Mouse (Mus musculus) intestine, postnatal 0 days (tissue): ENCODE results near the gene Haus7. TPM values are rescaled to one million over a fixed set of nuclear protein-coding genes. Genes with fewer than 3 reads are reported as not detected.

Experiments used
- ATAC-seq: fragments of 200-750 bp; cut with Nextera tagmentation; 2 replicates; pipeline ENCODE4 v1.8.0; 2017; ENCODE audit warnings: mild to moderate bottlenecking, moderate TSS enrichment, moderate library complexity
- H3K27ac ChIP-seq: fragments of 300-500 bp; sonication (generic); 2 replicates; pipeline ENCODE4 v1.5.1; 2014; ENCODE audit warnings: mild to moderate bottlenecking, low read depth, low read length, moderate library complexity
- H3K27me3 ChIP-seq: fragments of 300-500 bp; sonication (generic); replicated peaks from 2 replicates; pipeline ENCODE4 v1.6.1; 2014; ENCODE audit warnings: low read length, mixed read lengths; ENCODE audit not compliant: control insufficient read depth, insufficient read depth
- H3K36me3 ChIP-seq: fragments of 300-500 bp; sonication (generic); 2 replicates; pipeline ENCODE4 v1.6.1; 2014; ENCODE audit warnings: mild to moderate bottlenecking, moderate library complexity; ENCODE audit not compliant: control insufficient read depth, insufficient read depth
- H3K4me1 ChIP-seq: fragments of 300-500 bp; sonication (generic); replicated peaks from 2 replicates; pipeline ENCODE4 v1.6.1; 2014; ENCODE audit warnings: antibody characterized with exemption, low read length, mixed read lengths; ENCODE audit not compliant: control insufficient read depth, insufficient read depth
- H3K4me2 ChIP-seq: fragments of 300-500 bp; sonication (generic); replicated peaks from 2 replicates; pipeline ENCODE4 v1.6.1; 2014; ENCODE audit warnings: low read depth, mild to moderate bottlenecking, moderate library complexity
- H3K4me3 ChIP-seq: fragments of 300-500 bp; sonication (generic); 2 replicates; pipeline ENCODE4 v1.5.1; 2014; ENCODE audit warnings: low read depth, low read length
- H3K9ac ChIP-seq: fragments of 300-500 bp; sonication (generic); 2 replicates; pipeline ENCODE4 v1.6.1; 2014; ENCODE audit warnings: mild to moderate bottlenecking, low read depth, low read length
- H3K9me3 ChIP-seq: fragments of 300-500 bp; sonication (generic); 2 replicates; pipeline ENCODE4 v1.6.1; 2016; ENCODE audit warnings: mixed run types; ENCODE audit not compliant: control insufficient read depth
- CTCF ChIP-seq: sonication (generic); IDR thresholded peaks from 2 replicates; pipeline ENCODE4 v1.5.1; 2016; ENCODE audit warnings: low read depth, mild to moderate bottlenecking, control low read depth, antibody characterized with exemption, moderate library complexity
- WGBS: fragments of 180-500 bp; shearing (Covaris S2); extraction: QIAGEN DNeasy Blood & Tissue Kit; methylation state at CpG from one replicate; pipeline ENCODE4 v1.1.7; 2014; 5-methylcytosine and 5-hydroxymethylcytosine counted together
- polyA plus RNA-seq: library from polyadenylated mRNA; unstranded; fragments of >200 nt; fragmentation: Nextera tagmentation; extraction: Ambion mirVana; gene quantifications from 2 replicates; pipeline ENCODE4 v1.2.1, GENCODE M21; 2015

The Haus7 gene
- polyA plus RNA-seq, 1 experiment from 2014 or later, result 38.2 TPM

DNA sequence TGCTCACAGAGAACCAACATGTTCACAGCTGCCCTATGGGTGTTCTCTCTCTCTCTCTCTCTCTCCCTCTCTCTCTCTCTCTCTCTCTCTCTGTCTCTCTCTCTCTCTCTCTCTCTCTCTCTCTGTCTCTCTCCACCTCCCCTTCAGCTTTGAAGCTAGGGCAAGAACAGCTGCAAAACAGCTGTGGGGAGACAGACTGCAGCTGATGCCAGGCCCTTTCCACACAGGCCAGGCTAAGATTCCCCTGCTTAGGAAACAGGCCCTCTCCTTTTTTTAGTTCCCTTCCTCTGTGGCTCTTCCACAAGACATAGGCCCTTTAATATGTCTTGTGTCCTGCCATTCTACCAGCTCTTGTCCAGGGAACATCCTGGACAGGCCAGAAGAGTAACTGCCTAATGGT lies 20.8 kb upstream of the Haus7 start:
- H3K27me3 ChIP-seq, result no peaks in the 10 kb centered on the region
- no peak overlapping the region for H3K4me3 ChIP-seq
- no peaks in the 10 kb centered on the region for H3K36me3 ChIP-seq
- H3K4me1 ChIP-seq, result no peaks in the 10 kb centered on the region
- no peaks in the 10 kb centered on the region for H3K9me3 ChIP-seq
- H3K4me2 ChIP-seq, result no peak overlapping the region
- H3K27ac ChIP-seq, result no peak overlapping the region
- ATAC-seq, result no peak
- no peak for TF ChIP-seq CTCF
- H3K9ac ChIP-seq, result no peak overlapping the region

DNA sequence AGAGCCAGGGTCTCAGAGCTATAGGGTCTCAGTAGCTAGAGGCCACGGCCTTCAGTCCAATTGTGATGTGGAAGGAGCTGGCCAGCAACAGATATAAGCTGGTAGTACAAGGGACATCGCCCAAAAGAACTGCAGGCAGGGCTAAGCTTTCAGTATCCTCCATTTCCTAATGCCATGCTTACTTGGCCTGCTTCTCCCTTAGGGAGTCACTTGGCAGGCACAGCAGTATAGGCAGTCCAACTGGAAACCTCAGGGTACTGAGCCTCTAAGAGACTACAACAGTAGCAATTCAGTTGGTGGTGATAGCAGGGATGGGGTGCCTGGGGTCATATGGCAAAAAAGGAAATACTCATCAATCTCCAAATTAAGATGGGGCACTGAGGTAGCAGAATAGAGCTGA lies 18.7 kb upstream of the Haus7 start:
- TF ChIP-seq CTCF, result no peak
- WGBS, result 81% methylated on average over 2 of the region's 2 CpGs
- ATAC-seq, result no peak

DNA sequence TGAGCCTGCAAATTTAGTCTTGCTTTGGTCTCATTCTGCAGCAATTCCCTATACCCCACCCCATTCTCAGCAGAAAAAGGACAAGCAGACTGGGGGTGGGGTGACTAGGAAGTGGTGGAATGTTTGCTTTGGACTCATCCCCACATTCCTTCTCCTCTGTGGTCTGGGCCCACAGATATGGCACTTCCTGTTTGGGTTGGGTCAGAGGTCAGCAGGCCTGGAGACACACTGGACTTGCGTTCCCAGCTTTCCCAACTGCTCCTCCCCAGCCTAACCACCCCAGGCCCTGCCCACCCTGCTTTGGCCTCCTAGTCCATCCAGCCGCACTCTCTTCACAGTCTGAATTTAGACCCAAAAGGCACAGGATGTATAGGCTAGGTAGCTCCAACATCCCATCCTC lies 17.8 kb upstream of the Haus7 start:
- 0 out of 2 replicates have a peak, but pooled peaks have one; percentile 38 for ATAC-seq
- no peak for TF ChIP-seq CTCF

More for the DNA sequence above, 18.7 kb upstream of the Haus7 start:
- no peaks in the 10 kb centered on the region for H3K27me3 ChIP-seq
- no peaks in the 10 kb centered on the region for H3K4me1 ChIP-seq
- no peaks in the 10 kb centered on the region for H3K9me3 ChIP-seq
- H3K4me3 ChIP-seq, result no peak overlapping the region
- no peak overlapping the region for H3K4me2 ChIP-seq
- no peak overlapping the region for H3K27ac ChIP-seq
- no peaks in the 10 kb centered on the region for H3K36me3 ChIP-seq
- H3K9ac ChIP-seq, result no peak overlapping the region

DNA sequence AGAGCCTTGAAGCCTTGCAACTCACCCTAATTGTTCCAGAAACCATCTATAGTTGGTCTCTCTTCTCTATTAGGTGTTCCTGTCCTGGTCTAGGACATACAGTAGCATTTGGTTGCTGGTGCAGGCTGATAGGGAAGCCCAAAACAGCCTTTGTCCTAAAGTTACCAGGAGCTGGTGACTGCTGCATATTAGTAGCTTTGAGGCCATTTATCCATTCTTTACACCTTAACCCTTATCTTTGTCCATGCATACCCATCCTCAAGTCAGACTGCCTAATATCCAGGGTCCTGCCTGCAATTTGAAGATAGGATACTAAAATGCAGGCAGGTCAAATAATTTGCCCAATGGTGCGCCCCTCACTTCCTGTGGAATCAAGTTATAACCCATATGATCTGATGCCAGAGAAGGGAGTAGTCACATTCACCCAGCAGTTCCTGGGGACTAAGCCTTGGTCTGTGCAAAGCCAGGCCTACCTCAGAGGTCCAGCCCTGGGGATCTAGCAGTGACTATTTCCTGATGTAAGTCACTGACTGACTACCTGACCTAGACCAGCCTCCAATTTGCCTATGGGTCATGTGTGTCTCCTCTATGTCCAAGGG lies 16.9 kb upstream of the Haus7 start:
- WGBS, result 76% methylated on average over 1 of the region's 1 CpGs

More for the DNA sequence above, 17.8 kb upstream of the Haus7 start:
- Histone ChIP-seq H3K36me3 (no peaks in the 10 kb centered on the region), H3K4me3 (no peak overlapping the region), H3K9ac (no peak overlapping the region), H3K4me2 (no peak overlapping the region), H3K27me3 (no peaks in the 10 kb centered on the region), H3K4me1 (no peaks in the 10 kb centered on the region), H3K9me3 (no peaks in the 10 kb centered on the region), H3K27ac (no peak overlapping the region)
- 54% methylated on average over 2 of the region's 2 CpGs for WGBS

DNA sequence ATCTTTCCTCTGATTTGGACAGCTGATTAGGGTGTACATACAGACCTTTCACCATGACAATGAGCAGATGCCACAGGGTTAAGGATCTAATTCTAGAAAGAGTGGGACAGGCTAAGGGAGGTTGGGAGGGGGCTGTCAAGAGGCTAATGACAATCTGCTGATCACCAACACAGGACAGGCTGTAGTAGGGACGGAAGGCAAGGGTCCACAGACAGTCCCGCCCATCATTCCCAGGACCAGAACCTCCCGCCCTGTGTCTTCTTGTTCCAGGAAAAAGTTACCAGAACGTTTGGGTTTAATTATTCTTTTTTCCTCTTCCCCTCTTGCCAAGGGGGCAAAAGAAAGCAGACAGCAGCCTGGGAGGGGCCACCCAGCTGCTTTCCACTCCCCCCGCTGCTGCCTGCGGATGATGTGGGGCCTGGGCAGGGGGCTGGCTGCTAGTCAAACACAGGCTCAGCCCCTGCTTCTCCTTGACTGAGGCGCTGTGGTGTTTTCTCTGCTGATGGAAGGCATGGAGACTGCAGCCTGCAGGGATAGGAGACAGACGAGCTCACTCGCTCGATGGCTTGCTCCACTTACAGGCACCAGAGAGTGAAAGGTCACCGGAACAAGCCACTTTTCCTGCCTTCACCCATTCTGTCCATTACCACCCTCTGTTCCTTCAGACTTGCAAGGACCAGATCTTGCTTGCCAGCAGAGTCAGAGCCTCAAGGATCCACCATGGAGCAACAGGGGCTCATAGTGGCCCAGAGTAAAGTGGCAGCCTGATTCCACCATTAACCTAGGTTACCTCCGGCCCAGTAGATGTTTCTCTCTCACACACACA lies 15.7 kb upstream of the Haus7 start:
- H3K9ac ChIP-seq, result no peak overlapping the region
- no peaks in the 10 kb centered on the region for H3K9me3 ChIP-seq
- H3K4me3 ChIP-seq, result no peak overlapping the region
- H3K4me2 ChIP-seq, result no peak overlapping the region
- H3K36me3 ChIP-seq, result no peaks in the 10 kb centered on the region
- no peaks in the 10 kb centered on the region for H3K27me3 ChIP-seq
- ATAC-seq, result no peak
- H3K27ac ChIP-seq, result no peak overlapping the region
- 54% methylated on average over 12 of the region's 12 CpGs for WGBS
- no peaks in the 10 kb centered on the region for H3K4me1 ChIP-seq
- no peak for TF ChIP-seq CTCF

More for the DNA sequence above, 16.9 kb upstream of the Haus7 start:
- Histone ChIP-seq H3K27ac (no peak overlapping the region), H3K4me3 (no peak overlapping the region), H3K9ac (no peak overlapping the region), H3K27me3 (no peaks in the 10 kb centered on the region), H3K9me3 (no peaks in the 10 kb centered on the region), H3K4me2 (no peak overlapping the region), H3K36me3 (no peaks in the 10 kb centered on the region), H3K4me1 (no peaks in the 10 kb centered on the region)
- TF ChIP-seq CTCF, result no peak
- ATAC-seq, result no peak

DNA sequence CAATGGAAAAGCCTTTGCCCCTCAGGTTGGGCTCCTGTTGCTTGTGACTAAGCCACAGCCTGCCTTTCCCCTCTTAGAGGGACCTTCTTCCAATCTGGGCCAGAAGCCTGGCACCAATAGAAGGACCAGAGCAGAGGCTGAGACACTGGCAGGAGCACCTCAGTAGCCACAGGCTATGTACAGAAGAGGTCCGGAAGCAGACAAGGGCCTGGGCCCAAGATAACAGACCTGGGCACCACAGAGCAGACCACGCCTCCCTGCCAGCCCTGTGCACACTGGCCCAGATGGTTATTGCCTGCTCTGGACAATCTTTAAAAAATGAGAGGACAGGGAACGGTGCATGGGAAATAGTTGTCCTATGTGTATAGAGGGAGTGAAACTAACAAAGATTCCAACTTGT lies 12.9 kb upstream of the Haus7 start:
- Histone ChIP-seq H3K4me3 (no peak overlapping the region), H3K4me1 (no peaks in the 10 kb centered on the region), H3K9ac (no peak overlapping the region), H3K27me3 (no peaks in the 10 kb centered on the region), H3K27ac (no peak overlapping the region), H3K9me3 (no peaks in the 10 kb centered on the region), H3K36me3 (no peaks in the 10 kb centered on the region), H3K4me2 (no peak overlapping the region)
- no peak for ATAC-seq
- TF ChIP-seq CTCF, result no peak
- WGBS, result 81% methylated on average over 3 of the region's 3 CpGs
